Mouse (Mus musculus) E14TG2a.4 (cell line): ENCODE data around the gene Tubb2a.

ENCODE experiments used
- CTCF ChIP-seq: conservative IDR thresholded peaks from 2 replicates; pipeline ENCODE4 v1.5.1; 2014; ENCODE audit warnings: low read length
- NANOG ChIP-seq: IDR thresholded peaks from 2 replicates; pipeline ENCODE4 v1.6.1; 2014; ENCODE audit warnings: borderline replicate concordance, low read length, mixed read lengths
- POU5F1 ChIP-seq: IDR thresholded peaks from 2 replicates; pipeline ENCODE4 v1.6.1; 2014; ENCODE audit warnings: low read length, borderline replicate concordance

DNA sequence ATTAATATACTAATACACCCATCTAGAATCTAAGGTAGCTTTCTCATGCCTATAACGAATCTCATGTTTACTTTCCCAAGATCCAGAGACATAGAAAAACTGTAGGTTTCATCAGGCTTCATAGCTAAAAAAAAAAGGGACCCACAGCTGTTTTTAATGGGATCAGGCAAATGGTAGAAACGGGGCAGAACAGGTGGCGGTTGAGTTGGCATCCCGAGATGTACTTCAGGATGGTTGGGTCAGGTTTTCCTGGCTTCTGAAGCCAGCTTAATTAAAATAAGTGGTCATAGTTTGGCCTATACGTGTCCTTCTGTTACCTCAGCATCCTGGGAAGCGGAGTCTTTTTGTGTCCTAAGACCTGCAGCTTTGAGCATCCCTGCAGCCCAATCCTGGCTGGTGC is 6.0 kb downstream of the Tubb2a start:
- TF ChIP-seq CTCF (no peak), NANOG (no peak), POU5F1 (no peak)
